Mouse (Mus musculus): ENCODE measurements around the gene Carmil2.

- TF ChIP-seq CTCF (IDR thresholded peaks at IDR 0.05; ENCODE audit: control insufficient read depth, insufficient read depth, insufficient replicate concordance, low read depth, low read length) (no peak), POLR2A (IDR thresholded peaks at IDR 0.05; ENCODE audit: control insufficient read depth, low read depth, low read length) (no peak)
Measured at GRCm38 (mm10) chr8:105692449-105693182, 6.5 kb downstream of the Carmil2 start.
